Mouse (Mus musculus): ENCODE data around the gene Lad1.

The Lad1 gene

DNA sequence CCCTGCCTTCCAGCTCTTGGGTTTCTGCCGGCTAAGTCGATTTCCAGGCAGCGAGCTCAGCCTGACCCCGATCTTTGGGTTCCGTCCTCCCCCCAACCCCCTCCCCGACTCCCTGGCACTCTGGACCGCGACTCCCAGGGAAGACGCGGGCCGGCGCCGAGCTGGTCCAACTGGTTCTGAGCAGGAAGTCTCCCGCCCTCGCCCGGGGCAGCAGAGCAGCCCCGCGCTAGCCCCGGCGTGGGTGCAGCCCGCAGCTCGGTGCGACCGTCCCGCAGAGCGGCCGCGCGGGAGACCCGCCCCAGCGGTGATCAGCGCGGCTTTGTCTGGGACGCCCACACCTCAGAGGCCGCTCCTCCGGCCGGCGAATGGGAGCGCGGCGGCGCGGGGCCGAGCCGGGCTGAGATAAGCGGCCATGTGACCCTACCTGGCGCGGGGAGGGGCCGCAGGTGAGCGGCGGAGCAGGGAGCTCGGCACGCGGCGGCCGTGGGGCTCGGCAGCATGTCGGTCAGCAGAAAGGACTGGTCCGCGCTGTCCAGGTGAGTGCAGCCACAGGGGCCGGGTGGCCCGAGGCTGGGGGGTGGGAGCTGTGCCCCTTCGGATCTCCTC lies at the start of gene Lad1:
Lad1 (plus strand) TSS at position 118 of the 606 bp plus-strand sequence.
- DNase-seq = no peak

DNA sequence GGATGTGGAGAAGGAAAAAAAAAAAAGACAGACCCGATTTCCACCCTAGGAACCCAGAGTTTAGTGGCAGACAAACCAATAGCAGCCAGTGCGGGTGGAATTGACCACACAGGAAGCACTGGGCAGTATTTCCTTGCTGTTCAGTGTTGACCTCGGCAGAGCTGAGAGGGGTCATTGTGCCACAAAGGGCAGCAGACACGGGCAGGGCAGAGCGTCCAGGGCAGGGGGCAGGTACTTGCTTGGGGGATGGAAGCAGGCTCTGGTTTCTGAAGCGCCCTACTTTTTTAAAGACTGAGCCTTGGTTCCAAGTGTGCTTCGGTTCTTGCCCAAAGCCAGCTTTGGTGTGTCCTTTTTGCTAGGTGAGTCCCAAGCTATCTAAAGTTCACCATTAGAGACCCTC lies 48.2 kb upstream of the Lad1 start:
- no peak for DNase-seq

DNA sequence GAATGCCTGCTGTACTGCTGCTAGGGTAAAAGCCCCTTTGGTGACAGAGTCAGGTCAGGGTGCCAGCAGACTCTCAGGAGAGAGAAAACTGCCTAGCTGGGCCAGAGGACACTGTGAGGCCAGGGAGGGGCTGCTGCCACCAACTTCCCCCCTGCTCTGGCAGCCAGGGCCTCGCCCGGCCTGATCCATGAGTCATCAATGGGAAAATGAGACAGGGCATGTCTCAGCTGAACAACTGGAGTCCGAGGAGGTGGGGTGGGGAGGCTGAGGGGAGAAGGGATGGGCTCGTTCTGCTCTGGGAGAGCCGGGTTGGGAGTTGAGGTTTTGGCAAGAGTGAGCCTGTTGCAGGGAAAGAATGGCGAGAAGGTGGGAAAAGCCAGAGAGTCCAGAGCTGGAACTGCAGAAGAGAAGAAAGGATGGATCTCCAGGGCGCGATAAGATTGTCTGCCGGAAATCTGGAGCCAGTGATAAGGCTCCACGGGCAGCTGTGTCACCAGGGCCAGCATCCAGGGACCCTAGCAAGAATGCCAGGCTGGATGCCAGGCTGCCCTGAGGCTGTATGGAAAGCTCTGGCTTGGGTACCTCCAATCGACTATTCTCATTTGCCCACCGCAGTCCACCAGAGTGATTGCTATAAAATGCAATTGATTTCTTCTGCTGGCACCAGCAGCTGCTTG lies 47.4 kb upstream of the Lad1 start:
- DNase-seq = no peak

DNA sequence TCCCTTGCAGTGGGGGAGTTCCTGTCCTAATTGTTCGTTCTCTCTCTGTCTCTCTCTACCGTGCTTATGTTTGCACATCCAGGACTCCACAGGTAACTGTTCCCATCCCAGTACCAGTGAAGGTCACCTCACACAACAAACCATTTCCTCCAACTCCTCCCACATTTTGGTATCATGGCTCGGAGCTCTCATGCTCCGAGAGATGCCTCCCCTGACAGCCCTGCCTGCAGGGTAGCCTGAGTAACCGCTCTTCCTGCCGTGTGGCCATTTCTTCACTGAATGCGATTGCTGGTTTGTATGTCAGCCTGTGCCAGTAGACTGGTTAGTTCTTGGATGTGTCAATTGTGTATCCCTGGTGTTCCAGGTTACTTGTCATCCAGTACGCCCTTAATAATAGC lies 46.8 kb upstream of the Lad1 start:
- no peak for DNase-seq

DNA sequence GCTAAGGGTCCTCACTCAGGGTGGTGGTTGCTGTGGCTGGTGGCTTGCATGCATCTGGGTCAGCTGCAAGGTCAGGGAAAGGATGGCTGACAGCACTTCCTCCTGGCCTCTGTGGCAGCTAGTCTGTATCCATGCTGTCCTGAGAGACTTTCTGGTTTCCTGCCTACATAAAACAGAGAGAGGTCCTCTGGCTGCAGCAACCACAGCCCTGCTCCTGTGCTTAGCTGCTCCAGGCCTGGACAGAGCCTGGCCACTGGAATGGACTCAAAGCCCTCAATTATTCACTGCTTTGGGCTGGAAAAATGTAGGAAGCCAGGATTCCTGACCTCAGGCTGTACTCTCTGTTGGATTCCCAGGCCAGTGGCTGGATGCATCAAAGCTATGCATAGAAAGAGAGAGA lies 41.8 kb upstream of the Lad1 start:
- DNase-seq = no peak

DNA sequence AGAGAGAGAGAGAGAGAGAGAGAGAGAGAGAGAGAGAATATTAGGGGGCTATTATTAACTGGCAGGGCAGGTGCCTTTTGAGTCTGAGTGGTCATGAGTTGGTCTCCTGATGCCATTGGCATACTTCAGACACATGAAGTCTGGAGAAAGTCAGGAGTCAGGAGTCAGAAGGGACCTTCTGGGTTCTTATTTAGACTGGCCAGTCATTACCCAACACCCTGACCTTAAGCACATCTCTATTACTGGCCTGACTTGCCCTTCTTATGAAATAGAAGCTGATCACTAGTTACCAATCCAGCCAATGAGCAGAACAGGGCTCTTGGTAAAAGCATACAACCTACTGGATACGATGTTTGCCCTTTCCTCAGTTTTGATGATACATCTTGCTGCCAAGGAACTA lies 41.4 kb upstream of the Lad1 start:
- DNase-seq = no peak

DNA sequence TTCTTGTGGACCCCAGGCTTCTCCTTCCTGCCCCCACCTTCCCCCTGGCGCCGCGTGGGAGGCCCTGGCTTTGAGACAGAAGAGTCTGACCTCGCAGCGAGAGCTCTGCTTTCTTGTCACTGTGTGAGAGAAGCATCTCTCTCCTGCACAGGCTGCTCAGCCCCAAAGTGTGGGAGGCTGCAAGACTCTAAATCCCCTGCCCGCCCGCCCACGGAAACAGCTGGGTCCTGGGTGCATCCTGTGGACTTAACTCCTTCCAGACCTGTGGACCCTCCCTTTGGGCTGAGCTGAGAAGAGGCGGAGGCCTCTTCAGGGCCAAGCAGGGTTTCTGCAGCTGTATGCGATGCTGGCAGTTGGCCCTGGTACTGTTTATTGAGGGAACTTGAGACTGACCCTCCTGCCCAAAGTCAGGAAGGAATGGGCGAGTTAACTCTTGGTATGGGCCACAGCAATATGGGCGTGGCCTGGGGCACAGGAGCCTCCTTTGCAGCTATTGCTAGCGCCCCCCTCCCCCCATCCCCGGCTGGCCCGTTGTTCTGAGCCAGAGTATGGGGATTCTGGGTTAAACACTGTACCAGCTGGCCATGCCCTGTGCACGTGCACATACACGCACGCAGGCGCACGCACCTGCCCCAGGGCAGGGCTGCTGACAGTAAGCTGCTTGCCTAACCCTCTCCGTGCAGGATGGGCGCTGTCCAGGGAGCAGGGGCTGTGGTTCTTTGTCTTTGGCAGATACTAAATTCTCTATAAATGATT lies 39.4 kb upstream of the Lad1 start, which contains the start of gene Tnni1:
Tnni1 (plus strand) TSS at position 655 of the 756 bp plus-strand sequence.
- DNase-seq = peak; percentile 34

DNA sequence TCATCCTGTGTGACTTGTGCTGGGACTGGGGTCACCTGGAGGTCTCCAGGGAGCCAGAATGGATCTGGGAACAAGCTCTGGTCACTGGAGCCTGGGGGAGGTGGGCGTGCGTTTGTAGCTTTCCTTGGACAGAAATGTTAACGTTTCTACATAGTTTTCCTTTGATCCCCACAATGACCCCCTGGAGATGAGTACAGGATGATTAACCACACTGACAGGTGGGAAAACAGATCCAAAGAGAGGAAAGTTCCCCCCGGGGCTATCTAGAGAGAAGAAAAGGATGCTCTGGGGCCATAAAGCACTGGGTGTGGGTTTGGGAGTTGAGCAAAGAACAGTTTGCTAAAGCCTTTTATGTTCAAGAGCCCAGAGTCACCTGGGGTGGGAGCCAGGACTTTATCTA lies 37.7 kb upstream of the Lad1 start:
- no peak for DNase-seq

DNA sequence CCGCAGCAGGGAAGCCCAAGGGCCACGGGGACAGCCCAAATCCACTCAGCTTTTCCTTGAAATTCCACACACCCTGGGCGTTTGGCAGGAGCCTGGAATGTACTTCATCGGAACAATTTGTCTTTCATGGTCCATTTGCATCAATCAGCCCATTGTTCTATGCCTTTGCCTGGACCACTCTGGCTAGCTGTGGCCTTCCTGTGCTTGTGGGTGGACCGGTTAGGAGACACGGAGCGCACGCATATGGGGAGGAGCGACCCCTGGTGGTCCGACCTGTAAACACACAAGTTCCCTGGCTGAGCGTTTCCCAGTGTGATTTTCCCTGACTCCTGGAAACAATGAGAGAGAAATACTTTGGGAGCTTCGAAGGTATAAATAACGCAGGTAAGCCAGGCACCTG lies 37.2 kb upstream of the Lad1 start:
- peak; percentile 66 for DNase-seq

DNA sequence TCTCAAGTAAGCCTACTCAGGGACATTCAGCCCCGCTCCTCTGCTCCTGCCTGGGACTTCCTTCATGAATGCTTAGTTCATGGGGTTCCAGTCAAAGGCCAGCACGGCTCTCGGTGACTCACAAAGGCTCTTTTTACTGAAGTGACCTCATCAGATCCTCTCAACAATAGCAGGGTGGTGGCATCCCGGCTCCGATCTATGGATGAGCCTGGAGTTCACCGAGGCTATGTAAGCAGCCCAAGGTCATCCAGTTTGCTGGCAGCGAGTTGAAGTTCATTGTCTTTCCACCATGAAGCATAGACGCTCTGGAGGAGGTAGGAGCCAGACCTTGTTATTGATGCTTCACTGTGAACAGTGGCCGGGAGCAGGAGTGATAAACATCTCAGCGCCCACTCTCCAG lies 35.6 kb upstream of the Lad1 start:
- DNase-seq = peak; percentile 42

DNA sequence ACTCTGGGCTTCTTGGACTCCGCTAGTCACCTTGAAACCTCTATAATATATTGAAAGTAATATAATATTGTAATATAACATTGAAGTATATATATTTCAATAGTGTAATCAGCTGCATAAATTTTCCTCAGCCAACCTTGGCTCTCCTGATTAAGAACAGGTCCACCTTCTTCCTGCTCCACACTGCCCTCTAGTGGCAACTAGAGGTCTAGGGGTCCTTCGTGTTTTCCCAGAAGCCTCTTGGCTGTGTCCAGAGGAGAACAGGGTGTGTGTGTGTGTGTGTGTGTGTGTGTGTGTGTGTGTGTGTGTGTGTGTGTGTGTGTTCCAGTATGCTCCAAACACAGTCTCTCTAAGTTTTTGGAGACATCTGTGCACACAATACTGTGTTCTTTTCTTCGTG lies 30.6 kb upstream of the Lad1 start:
- peak; percentile 68 for DNase-seq

DNA sequence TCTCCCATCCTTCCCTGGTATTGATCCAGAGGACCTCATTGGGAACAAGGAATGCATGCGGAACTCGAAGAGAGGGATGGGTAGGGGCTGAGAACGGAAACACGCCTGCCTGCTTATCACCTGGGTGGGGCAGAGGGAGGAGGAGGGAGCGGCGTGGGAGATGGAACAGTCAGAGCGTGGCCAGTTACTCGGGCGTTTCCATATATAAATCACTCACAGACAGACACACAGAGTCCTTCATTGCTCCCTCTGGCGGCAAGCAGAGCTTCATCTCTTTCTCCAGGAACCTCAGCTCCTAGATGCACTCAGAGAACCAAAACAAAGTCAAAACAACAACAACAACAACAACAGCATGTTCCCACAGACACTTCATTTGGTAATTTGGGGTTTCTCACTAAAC lies 29.7 kb upstream of the Lad1 start:
- DNase-seq = peak; percentile 20

DNA sequence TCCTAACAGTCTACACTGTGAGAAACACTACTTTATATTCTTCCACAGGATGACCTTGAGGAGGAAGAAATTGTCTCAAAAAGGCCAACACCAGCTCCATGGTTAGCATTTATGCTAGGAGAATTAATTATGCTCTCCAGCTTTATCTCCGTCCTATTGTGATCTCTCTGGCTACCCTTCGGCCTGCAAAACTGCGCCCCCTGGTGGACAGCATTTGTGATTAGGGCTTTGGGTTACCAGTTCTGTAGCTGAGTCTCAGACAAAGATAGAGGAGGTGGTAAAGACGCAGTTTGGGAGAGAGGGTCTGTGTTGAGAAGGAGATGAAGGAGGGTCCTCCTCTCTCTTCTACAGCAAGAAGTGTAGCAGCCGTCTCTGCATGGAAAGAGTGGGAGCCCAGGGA lies 28.6 kb upstream of the Lad1 start:
- peak; percentile 64 for DNase-seq

DNA sequence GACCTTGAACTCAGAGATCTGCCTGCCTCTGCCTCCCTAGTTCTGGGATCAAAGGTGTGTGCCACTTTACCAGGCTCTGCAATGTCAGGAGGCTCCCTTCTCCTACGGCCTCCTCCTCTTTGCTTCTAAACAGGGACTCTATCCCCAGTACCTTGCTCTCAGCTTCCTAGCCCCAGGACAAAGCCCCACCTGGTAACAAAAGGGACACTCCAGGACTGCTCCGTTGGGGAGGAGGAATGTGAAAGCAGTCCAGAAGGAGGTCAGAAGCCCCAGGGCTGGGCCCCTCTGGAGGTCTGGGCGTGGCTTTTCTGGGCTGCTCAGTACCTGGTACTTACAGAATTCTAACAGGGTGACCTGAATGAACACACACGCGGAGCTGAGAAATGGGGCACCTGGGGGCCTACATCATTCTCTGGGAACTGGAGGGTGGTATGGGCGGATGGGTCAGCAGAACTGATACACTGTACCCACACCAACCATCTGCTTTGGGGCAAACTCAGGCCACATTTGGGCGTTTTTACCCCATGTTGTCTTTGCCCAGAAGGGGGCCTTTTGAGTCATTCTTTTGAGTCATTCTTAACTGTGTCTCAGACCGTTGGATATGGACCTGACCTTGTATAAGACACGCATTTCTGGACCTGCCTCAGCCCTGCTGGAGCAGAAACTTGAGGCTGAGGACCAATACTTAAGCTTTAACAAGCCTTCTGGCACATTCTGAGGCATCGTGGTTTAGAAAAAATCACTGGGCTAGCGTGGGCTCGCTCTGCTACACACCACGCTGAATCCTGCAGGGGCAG lies 26.1 kb upstream of the Lad1 start:
- no peak for DNase-seq

DNA sequence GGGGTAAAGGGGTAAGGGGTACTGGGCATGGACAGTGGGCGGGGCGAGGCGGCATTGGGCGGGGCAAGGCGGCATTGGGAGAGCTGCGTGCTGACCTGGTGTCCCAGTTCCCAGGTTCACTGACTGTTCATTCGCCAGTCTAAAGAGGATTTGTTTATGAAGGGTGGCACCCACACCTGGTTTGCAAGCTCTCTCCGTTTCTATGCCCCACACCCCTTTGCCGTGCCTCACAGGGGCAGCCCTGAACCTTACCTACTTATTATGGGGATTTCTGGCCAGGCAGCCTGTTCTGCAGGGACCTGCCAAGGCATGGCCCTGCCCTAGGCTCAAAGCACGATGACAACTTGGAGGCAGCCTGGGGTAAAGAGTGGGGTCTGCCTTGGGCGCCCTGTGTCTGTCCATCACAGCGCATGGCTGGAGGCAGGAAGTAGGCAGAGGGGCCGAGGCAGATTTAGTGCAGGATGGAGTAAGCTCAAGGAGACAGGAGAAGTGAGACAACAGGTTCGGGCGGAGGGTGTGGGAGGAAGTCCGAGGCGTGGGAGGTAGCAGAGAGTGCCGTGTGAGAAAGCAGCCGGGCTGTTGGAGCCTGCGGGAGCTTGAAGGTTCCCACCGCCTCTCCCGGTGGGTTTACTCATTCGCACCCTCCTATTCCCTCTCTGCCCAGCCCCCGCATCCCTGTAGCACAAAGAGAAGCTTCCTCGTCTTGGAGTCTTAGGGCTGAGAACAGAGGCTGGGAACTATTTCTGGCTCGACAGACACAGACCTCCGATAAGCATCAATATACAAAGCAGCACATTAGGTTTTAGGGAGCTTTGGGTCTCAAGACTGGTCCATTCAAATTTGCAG lies 24.8 kb upstream of the Lad1 start:
- peak; percentile 85 for DNase-seq

DNA sequence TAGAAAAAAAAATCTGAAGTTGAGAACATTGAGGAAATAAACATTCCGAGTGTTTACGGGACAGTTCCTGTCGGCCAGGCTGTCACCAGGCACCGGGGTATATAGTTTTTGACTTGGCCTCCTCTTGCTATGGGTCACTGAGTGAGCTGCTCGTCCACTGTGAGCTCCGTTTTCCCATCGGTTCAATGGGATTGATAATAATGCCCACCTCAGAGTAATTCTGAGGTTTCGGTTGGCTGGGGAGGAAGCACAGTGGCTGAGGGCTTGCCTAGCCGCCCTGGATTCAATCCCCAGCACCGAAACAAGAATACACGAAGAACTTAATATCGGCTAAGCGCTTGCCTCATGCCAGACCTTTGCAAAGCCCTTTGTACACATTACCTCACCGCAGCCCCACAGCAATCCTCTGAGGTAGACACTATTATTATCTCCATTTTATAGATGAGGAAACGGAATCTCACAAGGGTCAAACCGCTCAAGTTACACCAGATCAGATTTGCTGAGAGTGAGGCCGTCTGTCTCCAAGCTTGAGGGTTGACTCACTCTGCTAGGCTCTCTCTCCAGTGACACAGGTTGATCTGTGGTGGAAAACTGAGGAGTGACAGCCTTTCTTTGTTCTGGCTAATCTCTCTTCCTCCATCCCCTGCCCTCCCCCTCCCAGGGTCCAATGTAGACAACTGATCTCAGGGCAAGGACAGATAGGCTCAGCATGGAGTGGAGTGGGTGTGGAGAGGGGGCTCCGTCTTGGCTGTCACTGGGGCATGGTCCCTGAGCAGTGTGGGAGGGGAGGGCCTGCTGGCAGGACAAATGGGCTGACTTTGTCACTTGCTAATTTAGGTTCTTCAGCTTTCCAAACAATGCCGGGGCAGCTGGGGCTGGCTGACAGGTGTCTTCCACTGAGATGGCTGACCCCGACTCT lies 23.9 kb upstream of the Lad1 start:
- no peak for DNase-seq

DNA sequence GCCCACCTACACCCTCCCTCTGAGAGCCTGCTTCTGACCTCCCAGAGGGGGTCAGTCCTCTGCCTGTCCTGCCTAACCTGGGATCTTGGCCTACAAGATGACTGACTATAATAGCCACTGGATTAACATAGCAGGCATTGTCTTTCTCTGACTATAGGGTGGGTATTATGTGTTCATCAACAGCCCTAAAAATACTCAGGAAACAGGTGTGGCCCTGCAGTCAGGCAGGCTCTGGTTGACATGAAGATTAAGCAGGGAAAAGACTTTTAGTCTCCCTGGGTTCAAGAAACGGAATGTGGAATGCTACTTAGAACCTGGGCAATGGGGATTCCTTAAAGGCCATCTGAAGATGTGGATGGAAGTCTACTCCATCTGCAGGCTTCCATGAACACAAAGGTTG lies 19.9 kb upstream of the Lad1 start:
- DNase-seq = no peak

DNA sequence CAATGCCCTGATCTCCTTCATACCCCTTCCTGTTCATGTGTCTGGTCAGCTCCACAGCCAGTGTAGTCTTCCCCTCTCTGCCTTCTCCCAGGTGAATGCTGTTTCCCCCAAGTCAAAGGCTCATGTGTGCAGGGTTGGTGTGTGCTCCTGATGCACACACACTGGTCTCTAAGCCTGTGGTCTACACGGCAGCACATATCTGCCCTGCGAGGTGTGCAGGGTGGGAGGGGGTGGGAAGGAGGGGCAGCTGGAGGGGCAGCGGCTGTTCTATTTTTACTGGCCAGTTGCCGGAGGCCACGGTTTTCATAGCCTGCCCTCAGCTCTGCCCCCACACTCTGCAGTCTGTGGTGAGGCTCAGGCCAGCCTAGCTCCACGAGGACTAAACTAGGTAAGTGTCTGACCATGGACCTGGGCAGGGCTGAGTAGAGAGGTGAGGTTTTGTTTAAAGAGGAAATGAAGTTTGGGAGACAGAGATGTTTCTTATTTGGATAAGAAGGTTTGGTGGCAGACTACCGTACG lies 19.2 kb upstream of the Lad1 start:
- no peak for DNase-seq

DNA sequence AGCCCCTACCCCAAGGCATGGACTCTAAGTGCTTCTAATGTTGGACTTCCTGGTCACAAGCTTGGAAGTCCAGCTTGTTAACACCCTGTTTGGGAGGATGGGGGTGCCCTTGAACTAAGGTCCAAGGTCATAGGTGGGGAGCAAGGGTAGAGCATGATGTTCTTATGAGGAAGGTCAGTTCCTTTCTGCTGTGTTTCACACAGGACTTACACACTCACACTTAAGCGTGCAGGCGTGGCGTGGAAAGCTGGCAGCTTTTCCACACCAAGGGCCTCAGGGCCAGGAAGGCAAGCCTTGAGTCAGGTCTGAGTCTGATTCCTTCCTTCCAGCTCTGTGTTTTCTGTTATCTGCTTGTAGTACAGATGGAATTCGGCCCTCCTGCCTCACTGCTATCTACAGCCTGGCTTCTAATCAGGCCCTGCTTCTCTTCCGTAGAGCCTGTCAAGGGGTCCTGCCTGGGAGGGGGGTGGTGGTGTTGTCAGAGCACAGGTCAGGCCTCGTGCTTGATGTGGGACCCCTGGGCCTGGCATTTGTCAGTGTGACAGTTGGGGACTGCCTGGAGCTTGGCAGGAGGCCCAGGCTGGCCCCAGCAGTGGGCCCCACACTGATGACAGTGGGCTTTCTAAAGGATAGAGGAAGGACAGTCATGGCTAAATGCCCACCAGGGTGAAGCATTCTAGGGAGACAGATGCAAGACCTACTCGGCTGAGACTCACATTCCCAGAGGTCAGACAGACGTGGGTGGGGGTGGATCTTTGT lies 18.0 kb upstream of the Lad1 start:
- no peak for DNase-seq

DNA sequence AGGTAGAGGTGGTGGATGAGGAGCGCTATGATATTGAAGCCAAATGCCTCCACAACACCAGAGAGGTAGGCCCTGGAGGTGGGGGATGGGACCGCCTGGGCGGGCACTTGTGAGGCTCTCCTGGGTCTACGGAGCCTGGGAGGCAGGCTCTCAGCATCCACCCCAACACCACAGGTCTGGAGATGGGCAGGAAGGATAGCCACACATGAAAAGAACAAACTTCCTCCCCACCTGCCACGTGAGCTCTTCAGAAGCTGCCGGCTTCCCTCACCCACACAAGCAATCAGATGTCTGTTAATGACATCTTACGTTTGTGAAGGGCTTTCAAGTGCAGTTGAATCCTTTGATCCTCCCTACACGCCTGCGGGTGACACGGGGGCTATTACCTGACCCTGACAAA lies 10.9 kb upstream of the Lad1 start:
- no peak for DNase-seq

Data from right cerebral cortex, adult 18-20 months (tissue).